Mouse (Mus musculus) ES-Bruce4 (cell line): ENCODE results near the gene Plin1.

ENCODE experiments used
- CTCF ChIP-seq: IDR thresholded peaks from one replicate; pipeline ENCODE4 v1.8.1; 2011; ENCODE audit warnings: low read depth, low read length
- POLR2A ChIP-seq: IDR thresholded peaks from one replicate; pipeline ENCODE4 v1.8.1; 2011; ENCODE audit warnings: low read length; ENCODE audit not compliant: insufficient read depth

GRCm38 (mm10) chr7:79759766-79760165 lies 27.1 kb upstream of the Plin1 start:
- TF ChIP-seq CTCF (no peak), POLR2A (no peak)
